Mouse (Mus musculus) gastrocnemius, postnatal 10 days (tissue): ENCODE results near the gene Rita1. TPM values are rescaled to one million over a fixed set of nuclear protein-coding genes. Genes with fewer than 3 reads are reported as not detected.

ENCODE experiments used
- DNase-seq: peaks from one replicate; pipeline ENCODE4 v3.0.0; 2021; ENCODE audit warnings: mixed read lengths
- long read RNA-seq, 2 experiments: library from polyadenylated mRNA; stranded (forward); transcript quantifications; one replicate each; pipeline ENCODE4 v2.0.0; 2021
- total RNA-seq, 2 experiments: library from RNA; stranded (reverse); gene quantifications; 2 replicates each; pipeline ENCODE4 v1.2.3; 2021

The Rita1 gene
- 1 to 10 TPM; 4.7 to 6.2 TPM for total RNA-seq
- long read RNA-seq, experiment 1, partial matches to known transcripts = 0 of 6 reads
- long read RNA-seq, experiment 1, other reads (novel, unspliced or antisense) = 1 of 6 reads
- long read RNA-seq, experiment 2, partial matches to known transcripts = 0 of 5 reads
- long read RNA-seq, experiment 2, other reads (novel, unspliced or antisense) = 1 of 5 reads

- DNase-seq = peak; percentile 96
Measured at GRCm38 (mm10) chr5:120612442-120612821, at the start of gene Rita1, which contains the start of gene Ddx54. Gene Rita1 (minus strand): TSS chr5:120612589. Gene Ddx54 (plus strand): TSS chr5:120612739.

- no peak for DNase-seq
Measured at GRCm38 (mm10) chr5:120660816-120661215, 48.4 kb upstream of the Rita1 start.

- DNase-seq = no peak
Measured at GRCm38 (mm10) chr5:120656281-120656751, 43.9 kb upstream of the Rita1 start.

GRCm38 (mm10) chr5:120653873-120654272 is 41.5 kb upstream of the Rita1 start:
- no peak for DNase-seq

- DNase-seq = no peak
Measured at GRCm38 (mm10) chr5:120652915-120653701, 40.7 kb upstream of the Rita1 start.

GRCm38 (mm10) chr5:120651230-120651629 is 38.8 kb upstream of the Rita1 start:
- no peak for DNase-seq

GRCm38 (mm10) chr5:120649938-120650337 is 37.5 kb upstream of the Rita1 start:
- DNase-seq = no peak

GRCm38 (mm10) chr5:120649374-120649933 is 37.1 kb upstream of the Rita1 start:
- DNase-seq = no peak

- DNase-seq = peak; percentile 56
Measured at GRCm38 (mm10) chr5:120648569-120649373, 36.4 kb upstream of the Rita1 start, which contains the start of gene Rasal1. Gene Rasal1 (plus strand): TSS chr5:120648812.

GRCm38 (mm10) chr5:120647814-120648491 is 35.6 kb upstream of the Rita1 start:
- DNase-seq = no peak

- DNase-seq = no peak
Measured at GRCm38 (mm10) chr5:120647361-120647760, 35.0 kb upstream of the Rita1 start.

GRCm38 (mm10) chr5:120645851-120646250 is 33.5 kb upstream of the Rita1 start:
- no peak for DNase-seq

GRCm38 (mm10) chr5:120644227-120644626 is 31.8 kb upstream of the Rita1 start:
- DNase-seq = no peak

- no peak for DNase-seq
Measured at GRCm38 (mm10) chr5:120643365-120644085, 31.1 kb upstream of the Rita1 start.

GRCm38 (mm10) chr5:120640094-120640493 is 27.7 kb upstream of the Rita1 start:
- DNase-seq = no peak

- DNase-seq = no peak
Measured at GRCm38 (mm10) chr5:120635633-120636032, 23.2 kb upstream of the Rita1 start.

GRCm38 (mm10) chr5:120634860-120635259 is 22.5 kb upstream of the Rita1 start:
- no peak for DNase-seq

- DNase-seq = no peak
Measured at GRCm38 (mm10) chr5:120634131-120634530, 21.7 kb upstream of the Rita1 start, which contains the start of gene Cfap73. Gene Cfap73 (minus strand): TSS chr5:120634235.

GRCm38 (mm10) chr5:120631892-120632291 is 19.5 kb upstream of the Rita1 start:
- no peak for DNase-seq

- no peak for DNase-seq
Measured at GRCm38 (mm10) chr5:120631128-120631527, 18.7 kb upstream of the Rita1 start.

GRCm38 (mm10) chr5:120628624-120629023 is 16.2 kb upstream of the Rita1 start:
- DNase-seq = no peak
